Mouse (Mus musculus) intestine, embryonic 16.5 days (tissue): Measurements from ENCODE around the gene Sept9. TPM values are rescaled to one million over a fixed set of nuclear protein-coding genes. Genes with fewer than 3 reads are reported as not detected.

Source experiments
- ATAC-seq: fragments of 200-750 bp; cut with Nextera tagmentation; 2 replicates; pipeline ENCODE4 v1.8.0; 2017; ENCODE audit warnings: moderate TSS enrichment, moderate library complexity
- H3K27ac ChIP-seq: fragments of 300-500 bp; sonication (generic); 2 replicates; pipeline ENCODE4 v1.5.1; 2014; ENCODE audit warnings: mild to moderate bottlenecking, low read length
- H3K27me3 ChIP-seq: fragments of 300-500 bp; sonication (generic); replicated peaks from 2 replicates; pipeline ENCODE4 v1.6.1; 2014; ENCODE audit warnings: low read length, control low read depth, mixed read lengths; ENCODE audit not compliant: control insufficient read depth, insufficient read depth
- H3K36me3 ChIP-seq: fragments of 300-500 bp; sonication (generic); 2 replicates; pipeline ENCODE4 v1.6.1; 2014; ENCODE audit warnings: low read length, control low read depth; ENCODE audit not compliant: control insufficient read depth, insufficient read depth
- H3K4me1 ChIP-seq: fragments of 300-500 bp; sonication (generic); 2 replicates; pipeline ENCODE4 v1.6.1; 2014; ENCODE audit warnings: low read length, control low read depth, mixed read lengths; ENCODE audit not compliant: control insufficient read depth, insufficient read depth
- H3K4me2 ChIP-seq: fragments of 300-500 bp; sonication (generic); 2 replicates; pipeline ENCODE4 v1.6.1; 2014; ENCODE audit warnings: low read depth, low read length, control low read depth
- H3K4me3 ChIP-seq: fragments of 300-500 bp; sonication (generic); 2 replicates; pipeline ENCODE4 v1.5.1; 2014; ENCODE audit warnings: mild to moderate bottlenecking, low read length
- H3K9ac ChIP-seq: fragments of 300-500 bp; sonication (generic); 2 replicates; pipeline ENCODE4 v1.6.1; 2014; ENCODE audit warnings: low read depth, low read length
- H3K9me3 ChIP-seq: fragments of 300-500 bp; sonication (generic); 2 replicates; pipeline ENCODE4 v1.6.1; 2016; ENCODE audit warnings: low read length, control low read depth; ENCODE audit not compliant: control insufficient read depth
- WGBS: fragments of 180-500 bp; shearing (Covaris S2); extraction: QIAGEN DNeasy Blood & Tissue Kit; methylation state at CpG from one replicate; pipeline ENCODE4 v1.1.7; 2014; 5-methylcytosine and 5-hydroxymethylcytosine counted together
- polyA plus RNA-seq: library from polyadenylated mRNA; unstranded; fragments of >200 nt; fragmentation: Nextera tagmentation; extraction: Ambion mirVana; gene quantifications from 2 replicates; pipeline ENCODE4 v1.2.1, GENCODE M21; 2015

Gene Sept9
- polyA plus RNA-seq, 1 experiment from 2014 or later: 183 TPM

- Histone ChIP-seq H3K9ac (no peak overlapping the region), H3K4me3 (no peak overlapping the region), H3K9me3 (no peaks in the 10 kb centered on the region), H3K27ac (no peak overlapping the region), H3K27me3 (no peaks in the 10 kb centered on the region), H3K36me3 (no peaks in the 10 kb centered on the region), H3K4me2 (no peak overlapping the region), H3K4me1 (peaks cover 51% of the 10 kb centered on the region)
- no peak for ATAC-seq
- WGBS: 66% methylated on average over 13 of the region's 13 CpGs
These were observed 64.9 kb downstream of the Sept9 start for GRCm38 (mm10) chr11:117264162-117265021.

- 5% methylated on average over 18 of the region's 18 CpGs for WGBS
- Histone ChIP-seq H3K9me3 (no peaks in the 10 kb centered on the region), H3K9ac (peak overlapping the region; percentile 78), H3K4me1 (peaks cover 58% of the 10 kb centered on the region), H3K27ac (peak overlapping the region; percentile 87), H3K27me3 (no peaks in the 10 kb centered on the region), H3K4me2 (peak overlapping the region; percentile 81), H3K4me3 (peak overlapping the region; percentile 69), H3K36me3 (no peaks in the 10 kb centered on the region)
- ATAC-seq: peak; percentile 64
These were observed 66.0 kb downstream of the Sept9 start for GRCm38 (mm10) chr11:117265270-117265980.

- peak overlapping the region; percentile 87 for H3K27ac ChIP-seq
- H3K9me3 ChIP-seq: no peaks in the 10 kb centered on the region
- H3K4me2 ChIP-seq: peak overlapping the region; percentile 81
- WGBS: under 1% methylated on average over 66 of the region's 69 CpGs
- H3K4me1 ChIP-seq: peaks cover 58% of the 10 kb centered on the region
- no peaks in the 10 kb centered on the region for H3K36me3 ChIP-seq
- peak; percentile 86 for ATAC-seq
- H3K27me3 ChIP-seq: no peaks in the 10 kb centered on the region
- peak overlapping the region; percentile 69 for H3K4me3 ChIP-seq
- H3K9ac ChIP-seq: peak overlapping the region; percentile 78
These were observed 66.8 kb downstream of the Sept9 start for GRCm38 (mm10) chr11:117265981-117266905.

- peak overlapping the region; percentile 78 for H3K9ac ChIP-seq
- H3K4me3 ChIP-seq: peak overlapping the region; percentile 69
- ATAC-seq: peak; percentile 47
- WGBS: 2% methylated on average over 37 of the region's 37 CpGs
- no peaks in the 10 kb centered on the region for H3K36me3 ChIP-seq
- H3K27me3 ChIP-seq: no peaks in the 10 kb centered on the region
- H3K9me3 ChIP-seq: no peaks in the 10 kb centered on the region
- peak overlapping the region; percentile 87 for H3K27ac ChIP-seq
- H3K4me2 ChIP-seq: peak overlapping the region; percentile 81
- H3K4me1 ChIP-seq: peaks cover 58% of the 10 kb centered on the region
These were observed 67.7 kb downstream of the Sept9 start for GRCm38 (mm10) chr11:117266906-117267721.

DNA sequence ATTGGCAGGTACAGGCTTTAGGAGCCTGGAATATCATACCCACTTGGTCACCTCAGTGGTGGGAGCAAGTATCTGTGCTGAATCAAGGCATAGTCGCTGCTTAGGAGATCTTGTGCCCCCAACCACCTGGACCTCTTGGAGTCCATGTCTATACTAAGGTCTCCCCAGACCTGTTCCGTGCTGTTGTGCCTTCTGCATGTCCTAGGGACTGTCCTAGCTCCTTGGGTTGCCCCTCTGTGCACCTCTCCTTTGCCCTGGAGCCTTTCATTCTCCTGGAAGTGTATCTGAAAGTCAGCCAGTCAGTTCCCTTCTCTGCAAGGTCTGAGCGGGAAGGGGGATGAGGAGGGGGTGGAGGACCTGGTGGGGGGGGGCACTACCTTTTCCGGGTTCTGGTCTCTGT, 68.4 kb downstream of the Sept9 start:
- Histone ChIP-seq H3K4me3 (peak overlapping the region; percentile 69), H3K4me1 (peaks cover 60% of the 10 kb centered on the region), H3K27me3 (no peaks in the 10 kb centered on the region), H3K27ac (0 out of 2 replicates have a peak overlapping the region, but pooled peaks have one; percentile 1), H3K36me3 (no peaks in the 10 kb centered on the region), H3K9ac (peak overlapping the region; percentile 0; the same call in 1 of the 2 replicates), H3K9me3 (no peaks in the 10 kb centered on the region), H3K4me2 (peak overlapping the region; percentile 81)
- WGBS: 31% methylated on average over 4 of the region's 4 CpGs
- ATAC-seq: no peak

DNA sequence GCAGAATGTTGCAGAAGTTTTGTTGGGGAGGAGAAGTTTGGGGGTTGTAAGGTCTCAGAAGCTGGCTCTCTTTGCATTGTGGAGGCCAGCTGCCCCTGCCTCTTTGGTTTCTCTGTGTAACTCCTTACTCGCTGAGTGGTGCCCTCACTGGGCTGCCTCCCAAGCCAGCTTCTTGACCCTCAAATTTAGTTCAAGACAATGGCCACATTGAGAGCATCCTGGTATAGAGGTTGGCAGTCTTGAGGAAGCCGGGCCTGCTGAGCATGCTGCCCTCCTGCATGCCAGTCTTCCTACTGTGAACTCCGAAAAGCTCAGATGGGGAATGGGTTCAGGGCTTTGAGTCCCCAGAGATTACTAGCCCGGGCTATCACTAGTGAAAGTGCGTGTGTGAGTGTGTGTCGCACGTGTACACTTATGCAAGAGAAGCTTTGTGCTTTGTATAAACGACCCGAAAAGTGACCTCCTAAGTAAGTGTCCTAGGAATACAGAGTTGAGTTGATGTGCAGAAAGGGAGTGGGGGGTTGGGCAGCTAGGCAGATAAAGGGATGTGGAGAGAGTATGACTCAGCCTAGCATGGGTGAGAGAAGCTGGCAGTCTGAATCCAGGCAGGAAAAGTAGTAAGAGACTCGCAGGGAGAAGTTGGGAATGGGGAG, 69.0 kb downstream of the Sept9 start:
- peaks cover 65% of the 10 kb centered on the region for H3K4me1 ChIP-seq
- H3K27ac ChIP-seq: peak overlapping the region; percentile 30; the same call in 1 of the 2 replicates
- H3K9me3 ChIP-seq: no peaks in the 10 kb centered on the region
- 47% methylated on average over 10 of the region's 10 CpGs for WGBS
- no peaks in the 10 kb centered on the region for H3K27me3 ChIP-seq
- ATAC-seq: no peak
- peak overlapping the region; percentile 81 for H3K4me2 ChIP-seq
- no peaks in the 10 kb centered on the region for H3K36me3 ChIP-seq
- peak overlapping the region; percentile 69; the same call in 1 of the 2 replicates for H3K4me3 ChIP-seq
- no peak overlapping the region for H3K9ac ChIP-seq

GRCm38 (mm10) chr11:117269053-117269702, 69.7 kb downstream of the Sept9 start:
- no peak for ATAC-seq
- no peaks in the 10 kb centered on the region for H3K36me3 ChIP-seq
- H3K27ac ChIP-seq: no peak overlapping the region
- peaks cover 65% of the 10 kb centered on the region for H3K4me1 ChIP-seq
- H3K9me3 ChIP-seq: no peaks in the 10 kb centered on the region
- H3K4me3 ChIP-seq: no peak overlapping the region
- 64% methylated on average over 8 of the region's 8 CpGs for WGBS
- 0 out of 2 replicates have a peak overlapping the region, but pooled peaks have one; percentile 1 for H3K9ac ChIP-seq
- no peaks in the 10 kb centered on the region for H3K27me3 ChIP-seq
- no peak overlapping the region for H3K4me2 ChIP-seq

DNA sequence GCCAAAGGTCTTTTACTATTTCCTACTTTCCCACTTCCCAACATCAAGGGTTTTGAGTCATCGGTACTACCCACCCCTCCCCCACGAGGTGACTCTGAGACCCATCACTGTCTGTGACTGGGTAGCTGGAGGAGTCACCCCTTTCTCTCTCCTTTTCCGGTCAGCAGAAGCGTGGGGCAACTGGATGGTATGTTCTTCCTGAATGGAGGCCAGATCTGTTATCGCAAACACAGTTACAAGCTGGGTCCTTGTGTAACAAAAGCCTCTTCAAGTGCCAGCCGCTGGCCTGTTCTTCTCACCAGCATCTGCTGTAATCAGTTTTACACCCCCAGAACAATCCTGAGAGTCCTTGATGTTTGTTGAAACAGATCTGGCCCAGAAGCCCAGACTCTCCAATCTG, 70.5 kb downstream of the Sept9 start:
- Histone ChIP-seq H3K36me3 (no peaks in the 10 kb centered on the region), H3K9me3 (no peaks in the 10 kb centered on the region), H3K9ac (no peak overlapping the region), H3K4me1 (peaks cover 63% of the 10 kb centered on the region), H3K27me3 (no peaks in the 10 kb centered on the region), H3K27ac (no peak overlapping the region), H3K4me2 (no peak overlapping the region), H3K4me3 (no peak overlapping the region)
- 48% methylated on average over 6 of the region's 6 CpGs for WGBS
- no peak for ATAC-seq
